Mouse (Mus musculus): ENCODE data around the gene Ocm. TPM values are rescaled to one million over a fixed set of nuclear protein-coding genes. Genes with fewer than 3 reads are reported as not detected.
"Not testable (repeated sequence)": the region's sequence is repeated elsewhere in the genome, so short reads cannot be mapped to it uniquely, and the experiment has no call there.

Ocm gene
- polyA plus RNA-seq, 1 experiment from 2014 or later: not detected

- Histone ChIP-seq H3K9ac (ENCODE audit: low read depth, low read length) (peak within 1 kb of the TSS; percentile 84), H3K4me2 (replicated peaks; ENCODE audit: low read depth) (peak within 1 kb of the TSS; percentile 60), H3K4me1 (replicated peaks; ENCODE audit: control insufficient read depth, insufficient read depth, low read length) (no peaks in the 10 kb centered on the region), H3K4me3 (ENCODE audit: low read depth, low read length) (peak within 1 kb of the TSS; percentile 91), H3K27me3 (replicated peaks; ENCODE audit: control insufficient read depth, insufficient read depth, low read length) (no peaks in the 10 kb centered on the region), H3K27ac (ENCODE audit: low read depth, low read length) (peak within 1 kb of the TSS; percentile 80), H3K9me3 (ENCODE audit: control insufficient read depth) (no peaks in the 10 kb centered on the region), H3K36me3 (ENCODE audit: control insufficient read depth, insufficient read depth) (peaks cover 21% of the 10 kb centered on the region)
- peak; percentile 97 for ATAC-seq
- no peak for TF ChIP-seq CTCF (IDR thresholded peaks at IDR 0.05; ENCODE audit: low read depth)
- 3% methylated on average over 47 of the region's 47 CpGs for WGBS
Measured at GRCm38 (mm10) chr5:144014551-144015311, 11.7 kb downstream of the Ocm start, which contains the start of gene Ccz1. Gene Ccz1, minus strand, starts transcription at chr5:144014877.

DNA sequence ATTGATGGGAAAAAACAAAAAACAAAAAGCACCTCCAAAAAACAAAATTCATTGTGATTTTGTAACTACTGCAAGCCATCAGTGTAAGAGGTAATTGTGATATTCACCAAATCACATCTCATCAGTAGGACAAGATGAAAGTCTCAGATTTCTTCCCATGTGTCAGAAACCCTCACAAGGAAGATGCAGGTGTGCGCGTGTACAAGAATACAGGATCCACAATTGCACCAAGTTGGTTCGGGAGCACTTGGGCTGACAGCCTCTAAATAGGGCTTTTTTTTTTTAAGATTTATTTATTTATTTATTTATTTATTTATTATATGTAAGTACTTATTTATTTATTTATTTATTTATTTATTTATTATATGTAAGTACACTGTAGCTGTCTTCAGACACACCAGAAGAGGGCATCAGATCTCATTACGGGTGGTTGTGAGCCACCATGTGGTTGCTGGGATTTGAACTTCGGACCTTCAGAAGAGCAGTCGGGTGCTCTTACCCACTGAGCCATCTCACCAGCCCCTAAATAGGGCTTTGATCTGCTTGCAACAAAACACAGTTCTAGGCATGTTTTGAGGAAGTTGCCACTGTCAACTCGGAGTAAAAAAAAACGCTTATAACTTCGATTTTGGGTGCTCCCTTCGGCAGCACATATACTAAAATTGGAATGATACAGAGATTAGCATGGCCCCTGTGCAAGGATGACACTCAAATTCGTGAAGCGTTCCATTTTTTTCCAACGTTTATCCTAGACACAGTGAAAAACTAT, 12.9 kb downstream of the Ocm start:
- peaks cover 33% of the 10 kb centered on the region for H3K36me3 ChIP-seq (ENCODE audit: control insufficient read depth, insufficient read depth)
- H3K27me3 ChIP-seq (replicated peaks; ENCODE audit: control insufficient read depth, insufficient read depth, low read length); H3K27ac ChIP-seq (ENCODE audit: low read depth, low read length); H3K9me3 ChIP-seq (ENCODE audit: control insufficient read depth); H3K9ac ChIP-seq (ENCODE audit: low read depth, low read length); ATAC-seq; H3K4me1 ChIP-seq (replicated peaks; ENCODE audit: control insufficient read depth, insufficient read depth, low read length): not testable (repeated sequence)
- WGBS: 54% methylated on average over 12 of the region's 13 CpGs
- peak overlapping the region; percentile 91 for H3K4me3 ChIP-seq (ENCODE audit: low read depth, low read length)
- H3K4me2 ChIP-seq (replicated peaks; ENCODE audit: low read depth): peak overlapping the region; percentile 60

DNA sequence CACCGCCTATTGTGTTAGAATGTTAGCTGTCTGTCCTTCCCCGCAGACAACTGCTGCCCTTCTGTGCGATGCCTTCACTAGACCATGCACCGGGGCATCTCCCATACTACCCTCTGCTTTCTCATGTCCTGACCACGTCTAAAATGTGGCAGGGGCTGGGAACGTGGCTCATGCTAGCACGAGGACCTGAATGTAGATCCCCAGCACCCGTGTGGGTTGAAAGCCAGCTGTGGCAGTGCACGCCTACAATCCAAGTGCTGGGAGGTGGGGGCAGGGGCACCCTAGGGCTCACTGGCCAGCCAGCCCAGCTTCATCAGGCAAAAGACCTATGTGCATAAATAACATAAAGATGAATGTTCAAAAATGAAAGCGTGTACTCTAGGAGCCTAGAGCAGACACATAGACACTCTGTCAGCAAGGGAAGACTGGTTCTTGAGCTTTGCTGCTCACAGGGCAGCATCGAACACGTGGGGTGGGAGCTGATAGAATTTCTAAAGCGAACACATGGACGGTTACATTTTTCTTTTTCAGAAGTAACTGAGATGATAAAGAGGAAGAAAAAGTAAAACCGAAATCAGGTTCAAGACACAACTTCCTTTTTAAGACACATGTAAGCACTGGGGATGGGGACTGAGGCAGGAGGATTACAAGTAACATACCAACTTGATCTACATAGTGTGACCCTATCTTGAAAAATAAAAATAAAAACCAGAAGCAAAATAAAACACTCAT, 23.8 kb downstream of the Ocm start:
- no peak overlapping the region for H3K4me2 ChIP-seq (replicated peaks; ENCODE audit: low read depth)
- TF ChIP-seq CTCF (IDR thresholded peaks at IDR 0.05; ENCODE audit: low read depth): no peak
- H3K9me3 ChIP-seq (ENCODE audit: control insufficient read depth): no peaks in the 10 kb centered on the region
- H3K27ac ChIP-seq (ENCODE audit: low read depth, low read length): no peak overlapping the region
- ATAC-seq: no peak
- no peak overlapping the region for H3K4me3 ChIP-seq (ENCODE audit: low read depth, low read length)
- WGBS: 89% methylated on average over 15 of the region's 15 CpGs
- H3K27me3 ChIP-seq (replicated peaks; ENCODE audit: control insufficient read depth, insufficient read depth, low read length): no peaks in the 10 kb centered on the region
- H3K4me1 ChIP-seq (replicated peaks; ENCODE audit: control insufficient read depth, insufficient read depth, low read length): no peaks in the 10 kb centered on the region
- H3K36me3 ChIP-seq (ENCODE audit: control insufficient read depth, insufficient read depth): peaks cover 71% of the 10 kb centered on the region
- no peak overlapping the region for H3K9ac ChIP-seq (ENCODE audit: low read depth, low read length)

GRCm38 (mm10) chr5:143999409-143999808, 27.1 kb downstream of the Ocm start:
- peak; percentile 63 for TF ChIP-seq CTCF (IDR thresholded peaks at IDR 0.05; ENCODE audit: low read depth)
- peaks cover 83% of the 10 kb centered on the region for H3K36me3 ChIP-seq (ENCODE audit: control insufficient read depth, insufficient read depth)
- WGBS: 92% methylated on average over 1 of the region's 1 CpGs

GRCm38 (mm10) chr5:143994632-143995365, 31.7 kb downstream of the Ocm start:
- no peaks in the 10 kb centered on the region for H3K27me3 ChIP-seq (replicated peaks; ENCODE audit: control insufficient read depth, insufficient read depth, low read length)
- no peaks in the 10 kb centered on the region for H3K9me3 ChIP-seq (ENCODE audit: control insufficient read depth)
- no peak overlapping the region for H3K4me2 ChIP-seq (replicated peaks; ENCODE audit: low read depth)
- 69% methylated on average over 11 of the region's 11 CpGs for WGBS
- peaks cover 86% of the 10 kb centered on the region for H3K36me3 ChIP-seq (ENCODE audit: control insufficient read depth, insufficient read depth)
- peak; percentile 43 for TF ChIP-seq CTCF (IDR thresholded peaks at IDR 0.05; ENCODE audit: low read depth)
- no peaks in the 10 kb centered on the region for H3K4me1 ChIP-seq (replicated peaks; ENCODE audit: control insufficient read depth, insufficient read depth, low read length)
- H3K9ac ChIP-seq (ENCODE audit: low read depth, low read length): no peak overlapping the region
- no peak overlapping the region for H3K4me3 ChIP-seq (ENCODE audit: low read depth, low read length)
- no peak for ATAC-seq
- no peak overlapping the region for H3K27ac ChIP-seq (ENCODE audit: low read depth, low read length)

More at GRCm38 (mm10) chr5:143999409-143999808, 27.1 kb downstream of the Ocm start:
- Histone ChIP-seq H3K27ac (ENCODE audit: low read depth, low read length) (no peak overlapping the region), H3K4me1 (replicated peaks; ENCODE audit: control insufficient read depth, insufficient read depth, low read length) (no peaks in the 10 kb centered on the region), H3K27me3 (replicated peaks; ENCODE audit: control insufficient read depth, insufficient read depth, low read length) (no peaks in the 10 kb centered on the region), H3K9me3 (ENCODE audit: control insufficient read depth) (no peaks in the 10 kb centered on the region), H3K4me2 (replicated peaks; ENCODE audit: low read depth) (no peak overlapping the region), H3K9ac (ENCODE audit: low read depth, low read length) (no peak overlapping the region), H3K4me3 (ENCODE audit: low read depth, low read length) (no peak overlapping the region)
- ATAC-seq: no peak
